Mouse (Mus musculus): ENCODE results near the gene Mmp8. TPM values are rescaled to one million over a fixed set of nuclear protein-coding genes. Genes with fewer than 3 reads are reported as not detected.
A peak's percentile ranks its signal among the peaks of the same experiment; 100 is the strongest.

Mmp8 gene
- not detected for total RNA-seq (2021)

DNA sequence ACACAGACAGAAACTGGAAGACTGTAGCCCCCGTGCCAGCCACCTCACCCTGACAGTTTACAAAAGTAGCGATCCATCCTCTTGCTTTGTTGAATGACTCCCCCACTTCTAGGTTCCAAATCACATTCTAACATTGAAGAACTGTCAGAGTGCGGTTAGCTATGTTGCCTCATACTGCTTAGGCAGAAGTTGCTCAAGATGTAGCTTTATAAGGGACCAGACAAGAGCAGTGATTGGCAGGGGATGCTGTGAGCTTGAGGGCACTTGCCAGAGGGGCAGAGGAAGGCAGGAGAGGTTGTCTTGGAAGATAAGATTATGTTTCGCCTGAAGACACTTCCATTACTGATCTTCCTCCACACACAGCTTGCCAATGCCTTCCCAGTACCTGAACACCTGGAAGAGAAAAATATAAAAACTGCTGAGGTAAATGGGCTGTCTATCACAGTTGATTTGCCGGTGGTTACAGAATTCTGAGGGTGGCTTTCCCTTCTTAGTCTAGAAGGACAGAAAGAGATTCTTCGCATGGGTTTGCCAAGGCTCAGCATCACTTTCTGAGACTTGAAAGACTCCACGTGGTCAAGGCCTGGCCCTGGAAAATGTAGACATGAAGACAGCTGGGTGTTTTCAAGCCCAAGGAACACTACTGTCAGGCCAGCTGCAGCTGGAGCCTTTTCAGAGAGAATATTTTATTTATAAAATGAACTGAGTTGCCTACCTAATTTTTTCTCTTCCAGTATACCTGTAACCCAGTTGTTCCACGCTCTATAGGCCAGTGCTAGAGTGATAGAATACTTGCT lies at the start of gene Mmp8:
Gene Mmp8, plus strand, starts transcription at position 236 of the 797 bp plus-strand sequence.
- DNase-seq (ENCODE audit: low spot score) = no peak
- intact Hi-C loops (cut with DNase I) = no loop called here

DNA sequence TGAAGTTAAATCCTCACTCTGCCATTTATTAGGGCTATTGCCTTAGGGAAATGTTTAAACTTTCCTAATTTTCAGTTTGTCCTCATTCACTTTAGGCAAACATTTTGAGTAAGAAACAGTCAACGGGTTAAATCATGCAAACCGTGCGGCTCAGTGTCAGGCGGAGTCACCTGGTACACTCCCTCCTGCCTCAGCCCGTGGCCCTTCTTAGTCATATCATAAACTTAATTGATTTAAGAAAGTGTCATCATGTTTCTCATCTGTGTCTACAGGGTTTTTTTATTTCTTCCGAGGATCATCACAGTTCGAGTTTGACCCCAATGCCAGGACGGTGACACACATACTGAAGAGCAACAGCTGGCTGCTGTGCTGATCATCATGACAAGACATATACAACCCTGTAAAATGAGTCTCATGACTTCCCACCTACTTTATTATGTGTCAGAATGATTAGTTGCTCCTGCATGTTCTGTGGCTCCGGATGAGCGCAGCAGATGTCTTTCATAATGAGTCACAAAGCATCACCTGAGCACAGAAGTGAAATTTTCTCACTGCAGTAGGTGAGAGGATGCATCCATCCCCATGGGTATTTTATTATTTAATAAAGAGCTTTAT lies 48.5 kb upstream of the Mmp8 start:
- intact Hi-C loops (cut with DNase I) = no loop called here
- no peak for DNase-seq (ENCODE audit: low spot score)

DNA sequence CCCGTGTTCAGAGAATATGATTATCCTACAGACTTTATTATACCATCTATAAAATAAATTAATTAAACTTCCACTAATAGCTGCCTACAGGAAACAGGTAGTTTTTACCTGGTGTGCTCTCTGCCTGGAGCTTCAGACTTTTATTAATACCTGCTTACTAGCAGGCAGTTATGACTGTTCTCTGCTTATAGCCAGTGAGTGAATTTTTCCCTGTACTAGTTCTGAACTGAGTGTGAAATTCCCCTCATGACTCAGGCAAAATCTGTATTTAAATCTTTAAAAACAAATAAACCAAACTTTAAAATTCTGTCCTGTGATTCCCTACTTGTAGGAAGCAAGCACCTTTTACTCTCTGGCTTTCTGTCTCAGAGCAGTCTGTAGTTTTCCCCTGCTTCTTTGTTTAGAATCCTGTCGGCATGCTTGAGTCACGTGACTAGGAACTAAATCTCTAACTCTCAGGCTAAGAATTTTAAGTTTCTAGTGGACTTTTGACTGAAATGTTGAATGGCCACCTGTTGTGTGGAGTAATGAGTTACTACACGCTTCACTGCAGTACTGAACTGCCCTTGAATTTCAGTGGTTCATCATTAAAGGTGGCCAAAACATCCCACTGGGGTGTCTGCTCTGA lies 40.2 kb upstream of the Mmp8 start:
- intact Hi-C loops (cut with DNase I) = no loop called here
- no peak for DNase-seq (ENCODE audit: low spot score)

DNA sequence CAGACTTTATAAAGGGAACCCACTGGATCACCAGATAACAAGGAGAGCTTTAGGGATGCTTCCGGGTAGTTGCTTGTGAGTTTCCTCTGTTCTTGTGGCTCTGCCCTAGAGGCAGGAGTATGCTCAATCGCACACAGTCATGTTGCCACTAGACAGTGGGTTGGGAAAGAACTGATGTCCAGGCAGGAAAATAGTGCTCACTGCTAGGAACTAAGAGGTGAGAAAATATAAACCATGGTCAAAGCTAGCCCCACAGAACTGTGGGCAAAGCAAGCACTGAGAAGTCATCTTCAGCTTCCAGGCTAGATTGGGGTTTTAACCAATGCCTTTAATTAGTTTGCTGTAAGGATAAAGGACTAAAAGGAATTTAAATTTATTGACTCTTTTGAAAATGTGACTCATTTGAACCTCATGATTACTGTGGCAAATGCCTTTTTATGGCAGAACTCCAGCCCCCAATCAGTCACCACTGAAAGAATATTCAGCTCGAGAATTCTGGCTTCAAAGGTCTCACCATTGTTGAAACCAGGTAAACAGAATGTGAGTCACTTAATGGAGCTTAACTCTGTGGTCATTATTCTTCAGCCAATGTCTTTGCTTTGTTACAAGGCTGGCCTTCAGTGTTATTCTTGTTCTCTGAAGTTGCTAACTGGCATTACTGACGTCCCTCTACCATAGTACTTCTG lies 31.9 kb upstream of the Mmp8 start:
- DNase-seq (ENCODE audit: low spot score) = no peak
- intact Hi-C loops (cut with DNase I) = no loop called here

DNA sequence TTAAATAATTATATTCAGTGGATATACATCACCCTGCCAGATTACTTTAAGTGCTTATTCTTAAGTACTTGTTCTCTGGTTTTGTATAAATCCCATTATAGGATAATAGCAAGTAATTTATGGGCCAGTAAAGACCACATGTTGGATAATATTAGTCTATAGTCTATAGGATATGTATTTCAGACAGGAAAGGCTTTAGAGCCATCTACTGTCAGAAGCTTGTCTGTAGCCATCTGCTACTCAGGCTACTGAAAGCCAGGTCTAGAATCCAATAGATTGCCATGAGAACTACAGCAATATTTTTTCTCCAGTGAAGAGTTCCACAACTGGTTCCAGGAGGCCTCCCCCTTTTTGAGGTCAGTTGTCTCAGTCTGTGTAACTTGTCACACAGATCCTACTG lies 15.5 kb upstream of the Mmp8 start:
- intact Hi-C loops (cut with DNase I) = no loop called here
- no peak for DNase-seq (ENCODE audit: low spot score)

GRCm38 (mm10) chr9:7544923-7545457 lies 13.3 kb upstream of the Mmp8 start:
- no peak for DNase-seq (ENCODE audit: low spot score)

DNA sequence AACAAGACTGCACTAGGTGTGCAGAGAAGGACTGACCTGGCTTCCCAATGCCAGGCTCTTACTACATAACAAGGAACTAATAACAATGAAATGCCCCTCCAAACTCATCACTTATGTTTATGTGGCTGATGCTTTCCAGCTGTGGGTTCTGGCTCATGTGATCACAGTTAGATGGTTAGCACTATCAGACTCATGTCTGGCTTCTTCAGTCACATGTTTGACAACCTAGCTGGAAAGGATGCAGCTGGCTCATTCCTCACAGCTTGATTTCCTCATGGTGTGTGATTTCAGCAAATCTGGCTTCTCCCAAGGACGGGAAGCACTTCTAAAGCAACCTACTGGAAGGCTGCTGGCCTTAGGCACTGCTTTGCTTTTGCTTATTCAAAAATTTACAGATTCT lies 12.8 kb upstream of the Mmp8 start:
- intact Hi-C loops (cut with DNase I) = no loop called here

More at GRCm38 (mm10) chr9:7544923-7545457, 13.3 kb upstream of the Mmp8 start:
- intact Hi-C loops (cut with DNase I) = no loop called here

DNA sequence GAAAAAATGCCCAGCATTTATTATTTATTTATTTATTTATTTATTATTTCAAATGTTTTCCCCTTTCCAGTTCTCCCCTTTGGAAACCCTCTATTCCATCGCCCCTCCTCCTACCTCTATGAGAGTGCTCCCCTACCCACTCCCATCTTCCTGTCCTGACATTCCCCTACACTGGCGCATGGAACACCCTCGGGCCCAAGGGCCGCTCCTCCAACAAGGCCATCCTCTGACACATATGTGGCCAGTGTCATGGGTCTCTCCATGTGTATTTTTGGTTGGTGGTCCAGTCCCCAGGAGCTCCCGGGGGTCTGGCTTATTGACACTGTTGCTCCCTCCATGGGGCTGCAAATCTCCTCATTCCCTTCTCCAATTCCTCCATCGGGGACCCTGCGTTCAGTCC lies 12.3 kb upstream of the Mmp8 start:
- intact Hi-C loops (cut with DNase I) = no loop called here
- DNase-seq (ENCODE audit: low spot score) = no peak

More for the DNA sequence above, 12.8 kb upstream of the Mmp8 start:
- peak; percentile 31 for DNase-seq (ENCODE audit: low spot score)

DNA sequence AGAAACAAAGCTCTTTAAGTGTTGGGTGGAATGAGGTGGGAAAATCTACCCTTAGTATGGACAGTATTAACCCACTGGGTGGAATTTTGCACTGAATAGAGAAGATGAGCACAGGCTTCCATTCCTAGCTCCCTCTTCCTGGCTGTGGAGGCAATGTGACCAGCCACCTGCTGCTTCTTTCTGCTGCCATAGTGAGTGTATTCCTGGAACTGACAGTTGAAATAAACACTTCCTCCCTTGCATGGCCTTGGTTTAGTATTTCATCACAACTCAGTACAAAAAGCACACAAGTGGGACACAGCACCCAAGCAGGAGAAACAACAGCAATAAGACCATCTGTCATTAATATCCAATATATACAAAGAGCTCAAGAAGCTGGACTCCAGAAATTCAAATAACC lies 6.3 kb upstream of the Mmp8 start:
- DNase-seq (ENCODE audit: low spot score) = no peak
- intact Hi-C loops (cut with DNase I) = no loop called here

GRCm38 (mm10) chr9:7553536-7553935 lies 4.7 kb upstream of the Mmp8 start:
- intact Hi-C loops (cut with DNase I) = no loop called here
- DNase-seq (ENCODE audit: low spot score) = no peak

GRCm38 (mm10) chr9:7554382-7554781 lies 3.9 kb upstream of the Mmp8 start:
- intact Hi-C loops (cut with DNase I) = loop anchor here (1.0 kb wide), 1 partner anchor 41 kb away; no protein-coding TSS in a partner anchor
- no peak for DNase-seq (ENCODE audit: low spot score)

GRCm38 (mm10) chr9:7560026-7560425 lies 1.8 kb downstream of the Mmp8 start:
- DNase-seq (ENCODE audit: low spot score) = no peak
- intact Hi-C loops (cut with DNase I) = no loop called here

DNA sequence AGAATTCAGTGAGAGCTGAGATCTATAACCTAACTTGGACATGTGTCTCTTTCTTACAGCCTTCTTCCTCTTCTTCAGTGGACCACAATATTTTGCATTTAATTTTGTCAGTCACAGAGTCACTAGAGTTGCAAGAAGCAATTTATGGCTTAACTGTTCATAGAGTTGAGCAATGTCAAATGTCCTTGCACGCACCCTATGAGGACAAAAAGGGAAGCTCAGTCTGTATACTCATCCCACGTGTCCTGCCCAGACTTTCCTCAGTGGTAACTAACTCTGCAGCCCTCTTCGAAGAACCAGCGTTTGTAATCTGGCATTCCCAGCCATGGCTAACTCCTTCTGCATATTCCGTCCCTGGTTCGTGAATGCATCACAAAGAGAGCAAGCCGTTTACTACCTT lies 9.1 kb downstream of the Mmp8 start:
- DNase-seq (ENCODE audit: low spot score) = no peak
- intact Hi-C loops (cut with DNase I) = no loop called here

GRCm38 (mm10) chr9:7567923-7568322 lies 9.7 kb downstream of the Mmp8 start:
- intact Hi-C loops (cut with DNase I) = no loop called here
- DNase-seq (ENCODE audit: low spot score) = no peak

DNA sequence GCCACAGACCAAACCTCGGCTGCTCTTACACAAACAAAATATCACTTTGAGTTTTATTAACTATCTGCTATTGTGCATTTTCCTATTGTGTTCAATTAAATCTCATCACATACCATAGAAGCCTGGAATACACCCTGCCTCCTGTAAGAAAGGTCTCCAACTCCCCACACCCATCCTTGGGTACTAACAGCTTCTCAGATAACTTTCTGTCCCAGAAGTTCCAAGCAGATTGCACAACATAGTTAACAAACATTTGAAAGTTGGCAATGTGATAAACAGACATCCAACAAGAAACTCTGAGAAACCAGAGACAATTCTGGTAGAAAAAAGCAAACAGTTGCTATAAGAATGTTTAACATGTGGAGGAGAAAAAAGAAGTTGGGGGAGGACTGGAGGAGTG lies 12.2 kb downstream of the Mmp8 start:
- no peak for DNase-seq (ENCODE audit: low spot score)
- intact Hi-C loops (cut with DNase I) = no loop called here

- intact Hi-C loops (cut with DNase I) = no loop called here
Measured at GRCm38 (mm10) chr9:7571162-7571561, 12.9 kb downstream of the Mmp8 start, which contains the start of gene Mmp27. Gene Mmp27 (plus strand): TSS chr9:7571396.

DNA sequence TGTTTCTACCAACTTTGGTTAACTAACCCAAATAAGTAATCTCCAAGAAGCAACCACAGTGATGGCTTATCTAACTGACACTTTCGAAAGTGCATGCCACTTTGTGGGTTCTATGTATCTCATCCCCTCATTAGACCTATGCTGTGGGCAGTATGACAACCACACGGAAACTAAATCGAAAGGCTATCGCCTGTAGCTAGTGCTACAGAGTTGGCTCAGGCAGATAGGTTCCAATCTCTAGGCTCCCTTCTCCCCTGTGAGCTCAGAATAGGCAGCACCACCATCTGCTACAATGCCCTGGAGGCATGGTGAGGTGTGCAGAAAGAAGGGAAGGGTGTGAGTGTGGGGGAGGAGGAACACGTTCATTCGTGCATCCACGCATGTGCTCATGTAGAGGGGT lies 13.9 kb downstream of the Mmp8 start:
- intact Hi-C loops (cut with DNase I) = no loop called here
- DNase-seq (ENCODE audit: low spot score) = no peak

More at GRCm38 (mm10) chr9:7571162-7571561, 12.9 kb downstream of the Mmp8 start, which contains the start of gene Mmp27:
- DNase-seq (ENCODE audit: low spot score) = no peak

DNA sequence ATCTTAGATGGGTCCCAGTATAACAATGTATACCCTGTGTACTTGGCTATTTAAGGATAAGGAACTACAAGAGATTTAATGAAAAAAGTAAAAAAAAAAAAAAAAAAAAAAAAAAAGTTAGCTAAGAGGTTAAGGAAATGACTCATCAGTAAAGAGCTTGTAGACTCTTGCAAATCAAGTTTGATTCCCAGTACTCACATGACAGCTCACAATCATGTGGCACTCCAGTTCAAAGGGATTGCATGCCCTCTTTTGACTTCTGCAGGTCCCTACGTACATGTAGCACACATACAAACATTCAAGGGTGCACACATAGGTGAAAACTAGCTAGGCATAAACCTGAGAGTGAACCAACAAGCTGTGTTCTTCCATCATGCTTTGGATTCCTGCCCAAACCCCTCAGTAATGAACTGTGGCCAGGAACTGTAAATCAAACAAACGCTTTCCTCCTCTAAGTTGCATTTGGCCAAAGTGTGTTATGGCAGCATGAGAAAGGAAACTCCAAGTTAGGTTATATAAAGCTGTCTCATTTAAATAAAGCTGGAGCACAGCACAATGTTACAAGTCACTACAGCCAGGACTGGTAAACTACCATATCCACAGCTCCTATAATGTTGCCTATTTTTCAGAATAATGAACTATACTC lies 14.5 kb downstream of the Mmp8 start:
- DNase-seq (ENCODE audit: low spot score) = no peak
- intact Hi-C loops (cut with DNase I) = no loop called here

- intact Hi-C loops (cut with DNase I) = no loop called here
- DNase-seq (ENCODE audit: low spot score) = no peak
Measured at GRCm38 (mm10) chr9:7575526-7575925, 17.3 kb downstream of the Mmp8 start.

DNA sequence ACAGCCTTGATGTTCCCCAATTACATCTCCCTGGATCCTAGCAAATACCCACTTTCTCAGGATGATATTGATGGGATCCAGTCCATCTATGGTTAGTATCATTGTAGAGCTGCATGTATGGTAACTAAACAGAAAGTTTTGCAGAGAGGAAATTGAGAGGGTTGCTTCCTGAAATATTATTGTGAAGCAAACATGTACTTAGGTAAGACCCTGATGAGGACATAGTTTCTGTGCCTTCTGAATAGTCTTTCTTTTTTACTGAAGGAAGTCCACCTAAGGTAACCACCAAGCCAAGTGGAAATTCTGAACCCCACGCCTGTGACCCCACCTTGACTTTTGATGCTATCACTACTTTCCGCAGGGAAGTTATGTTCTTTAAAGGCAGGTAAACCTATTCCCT lies 19.1 kb downstream of the Mmp8 start:
- no peak for DNase-seq (ENCODE audit: low spot score)
- intact Hi-C loops (cut with DNase I) = no loop called here
